Mouse (Mus musculus): ENCODE measurements around the gene Cd82. TPM values are rescaled to one million over a fixed set of nuclear protein-coding genes. Genes with fewer than 3 reads are reported as not detected.

Cd82 gene
- 10 to 100 TPM; 44.1 to 47.5 TPM for total RNA-seq (2021)
- long read RNA-seq, experiment 1, transcript Cd82-201 (10 exons, 1,824 nt) = major isoform, 17 of 20 reads
- long read RNA-seq, experiment 1, partial matches to known transcripts = 0 of 20 reads
- long read RNA-seq, experiment 1, other reads (novel, unspliced or antisense) = 2 of 20 reads
- long read RNA-seq, experiment 2, partial matches to known transcripts = 0 of 4 reads
- long read RNA-seq, experiment 2, other reads (novel, unspliced or antisense) = 0 of 4 reads

DNA sequence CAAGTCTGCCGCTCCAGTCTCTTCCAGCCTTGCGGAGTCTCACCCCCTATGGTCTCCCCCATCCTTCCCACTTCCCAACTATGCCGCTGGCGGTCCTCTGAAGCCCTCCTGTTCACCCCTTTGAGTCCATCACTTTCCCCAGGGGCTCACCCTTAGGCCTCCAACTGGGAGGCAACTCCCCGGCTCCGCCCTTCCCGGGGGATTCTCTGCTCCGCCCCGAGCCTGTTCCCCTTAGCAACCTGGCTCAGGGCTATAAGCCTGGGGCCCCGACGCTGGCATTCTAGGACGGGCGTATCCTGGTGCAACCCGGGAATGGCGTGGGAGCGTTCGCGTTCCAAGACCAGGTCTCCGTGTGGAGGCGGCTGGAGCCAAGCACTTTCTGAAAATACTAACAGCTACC is at the start of gene Cd82:
Gene Cd82, minus strand, starts transcription at position 381 of the 400 bp plus-strand sequence.
- DNase-seq = peak; percentile 92

DNA sequence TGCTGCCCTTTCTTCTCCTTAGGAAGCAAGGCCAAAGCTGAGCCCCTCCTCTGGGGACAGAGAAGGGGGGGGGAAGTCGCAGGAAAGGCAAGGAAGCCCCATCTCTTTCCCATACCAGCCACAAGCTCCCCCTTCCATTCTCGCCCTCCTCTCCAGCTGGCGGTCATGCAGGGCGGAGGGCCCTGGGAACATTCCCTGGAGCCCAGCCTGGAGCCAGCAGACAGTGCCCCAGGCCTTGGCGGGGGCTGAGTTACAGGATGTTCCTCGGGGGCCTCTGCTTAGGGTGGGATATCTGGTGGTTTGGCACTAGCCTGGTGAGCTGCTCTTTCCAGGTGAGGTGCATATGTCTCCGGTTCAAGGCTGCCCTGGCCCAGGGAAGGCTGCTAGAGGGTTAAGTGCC is 49.2 kb upstream of the Cd82 start:
- no peak for DNase-seq

DNA sequence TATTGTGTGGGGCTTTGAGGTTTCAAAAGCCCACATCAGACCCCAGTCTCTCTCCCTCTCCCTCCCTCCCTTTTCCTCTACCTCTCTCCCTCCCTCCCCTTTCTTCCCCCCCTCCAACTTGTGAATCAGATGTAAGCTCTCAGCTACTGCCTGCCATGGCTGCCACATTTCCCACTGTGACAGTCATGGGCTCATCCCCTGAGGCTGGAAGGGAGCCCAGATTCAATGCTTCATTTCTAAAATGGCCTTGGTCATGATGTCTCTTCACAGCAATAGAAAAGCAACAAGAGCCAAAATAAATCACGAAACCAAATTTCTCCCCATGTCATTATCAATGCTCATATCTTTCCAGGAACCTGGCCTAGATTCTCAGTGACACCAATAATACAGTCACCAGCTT is 47.9 kb upstream of the Cd82 start:
- peak; percentile 62 for DNase-seq

DNA sequence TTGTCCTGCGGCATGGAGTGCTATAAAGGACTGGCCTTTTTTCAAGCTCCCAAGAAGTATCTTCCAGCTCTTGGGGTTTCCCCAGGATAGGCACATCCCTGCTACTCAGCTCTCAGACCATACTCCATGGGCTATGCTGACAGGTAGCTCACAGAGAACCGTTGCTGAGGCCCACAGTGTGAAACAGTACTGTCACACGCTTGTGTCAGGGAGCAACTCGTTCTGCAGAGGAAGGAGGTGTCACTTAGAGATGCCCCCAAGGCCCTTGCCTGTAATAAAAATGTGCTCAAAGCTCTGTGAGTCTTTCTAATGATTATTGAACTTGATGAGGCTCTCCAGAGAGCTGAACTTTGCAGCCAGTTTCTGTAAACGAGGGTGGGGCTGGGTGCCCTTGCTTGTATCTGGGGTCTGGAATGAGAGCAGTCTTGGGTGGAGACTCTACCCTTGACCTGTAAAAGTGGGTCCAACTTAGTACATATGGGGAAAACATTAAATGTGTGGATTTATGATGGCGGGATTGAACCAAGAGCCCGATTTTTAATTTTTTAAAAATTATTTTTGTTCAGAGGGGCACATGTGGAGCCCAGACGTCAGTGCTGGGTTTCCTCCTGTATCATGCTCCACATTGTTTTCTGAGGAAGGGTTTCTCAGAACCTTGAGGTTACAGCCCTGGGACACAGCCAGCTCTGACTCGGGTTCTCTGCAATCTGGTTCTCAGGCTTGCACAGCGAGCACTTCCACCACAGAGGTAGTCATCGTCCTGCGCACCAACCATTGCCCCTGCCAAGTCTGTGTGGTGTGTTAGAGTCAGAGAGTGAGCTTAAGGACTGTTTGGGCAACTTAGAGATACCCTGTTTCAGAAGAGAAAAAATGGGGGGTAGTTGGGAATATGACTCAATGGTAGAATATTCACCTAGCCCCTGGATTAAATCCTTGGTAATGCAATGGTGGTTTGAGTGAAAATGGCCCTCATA is 47.1 kb upstream of the Cd82 start:
- DNase-seq = no peak

GRCm38 (mm10) chr2:93505091-93505490 is 42.2 kb upstream of the Cd82 start:
- DNase-seq = no peak

- DNase-seq = no peak
Measured at GRCm38 (mm10) chr2:93503353-93503752, 40.4 kb upstream of the Cd82 start.

DNA sequence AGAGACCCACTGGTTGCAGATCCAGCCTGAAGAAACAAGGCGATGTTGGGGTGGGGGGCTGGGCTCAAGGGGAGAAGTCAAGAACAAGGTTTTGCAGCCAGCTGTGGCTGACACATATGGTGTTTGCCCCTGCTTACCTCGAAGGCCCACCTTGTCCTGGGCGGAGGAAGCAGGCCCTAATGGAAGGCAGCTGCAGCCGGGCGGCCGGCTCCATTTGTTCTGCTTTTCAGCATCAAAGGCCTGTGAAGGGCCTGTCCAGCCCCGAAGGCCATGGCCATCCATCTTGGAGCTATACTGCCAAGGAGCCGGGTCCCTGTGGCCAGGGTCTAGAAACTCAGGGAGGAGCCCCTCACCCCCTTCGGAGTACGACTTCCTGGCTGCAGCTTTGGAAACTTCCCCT is 38.4 kb upstream of the Cd82 start:
- DNase-seq = no peak

DNA sequence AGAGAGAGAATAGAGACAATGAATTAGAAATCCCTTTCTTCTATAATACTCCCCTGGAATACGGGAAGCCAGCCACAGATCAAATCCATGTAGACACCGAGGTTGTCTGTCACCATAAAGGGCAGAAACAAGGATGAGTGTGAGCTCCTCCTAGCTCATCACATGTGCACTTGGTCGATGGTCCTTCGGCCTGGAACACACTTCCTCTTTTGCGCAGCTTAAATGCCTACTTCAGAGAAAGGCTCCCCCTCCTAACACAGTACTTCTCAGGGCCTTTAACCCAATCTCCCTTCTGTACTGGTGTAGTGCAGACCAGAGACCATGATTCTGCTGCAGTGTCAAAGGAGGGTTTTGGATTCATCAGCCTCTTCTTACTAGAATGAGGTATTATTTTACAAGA is 34.3 kb upstream of the Cd82 start:
- DNase-seq = no peak

DNA sequence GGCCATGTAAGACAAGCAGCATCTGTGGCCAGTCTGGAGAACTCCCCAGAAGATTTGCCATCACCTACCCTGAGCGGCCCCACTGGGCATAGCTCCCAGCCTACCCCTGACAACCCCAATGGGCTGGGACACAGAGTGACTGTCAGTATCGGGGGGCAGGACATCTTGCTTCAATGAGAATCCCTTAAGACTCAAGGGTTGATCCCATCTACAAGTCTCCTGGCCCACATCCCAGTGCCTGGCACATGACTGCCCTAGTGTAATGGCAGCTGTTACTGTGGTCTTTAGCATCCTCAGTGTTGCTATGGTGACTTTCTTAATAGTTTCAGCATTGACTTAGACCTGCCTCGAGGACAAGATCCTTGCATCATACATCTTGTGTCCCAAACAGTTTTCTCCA is 32.2 kb upstream of the Cd82 start:
- no peak for DNase-seq

DNA sequence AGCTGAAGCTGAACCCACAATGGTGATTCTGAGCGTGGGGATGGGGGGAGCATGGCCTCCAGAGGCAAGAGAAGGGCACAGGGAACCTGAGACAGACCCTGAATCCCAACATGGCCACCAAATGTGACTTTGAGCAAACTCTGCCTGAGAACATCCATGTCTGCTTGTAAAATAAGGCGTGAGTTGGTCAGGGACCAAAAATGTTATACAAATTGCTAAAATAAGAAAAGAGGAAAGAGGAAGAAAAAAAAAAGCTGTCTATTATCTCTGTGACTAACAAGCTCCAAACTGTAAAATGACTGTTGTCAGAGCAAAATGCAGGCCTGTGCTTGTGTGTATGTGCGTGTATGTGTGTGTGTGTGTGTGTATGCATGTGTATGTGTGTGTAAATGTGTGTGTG is 30.6 kb upstream of the Cd82 start:
- no peak for DNase-seq

- DNase-seq = no peak
Measured at GRCm38 (mm10) chr2:93490516-93490915, 27.6 kb upstream of the Cd82 start.

GRCm38 (mm10) chr2:93488911-93489587 is 26.1 kb upstream of the Cd82 start:
- DNase-seq = no peak

- DNase-seq = no peak
Measured at GRCm38 (mm10) chr2:93485459-93485858, 22.5 kb upstream of the Cd82 start.

DNA sequence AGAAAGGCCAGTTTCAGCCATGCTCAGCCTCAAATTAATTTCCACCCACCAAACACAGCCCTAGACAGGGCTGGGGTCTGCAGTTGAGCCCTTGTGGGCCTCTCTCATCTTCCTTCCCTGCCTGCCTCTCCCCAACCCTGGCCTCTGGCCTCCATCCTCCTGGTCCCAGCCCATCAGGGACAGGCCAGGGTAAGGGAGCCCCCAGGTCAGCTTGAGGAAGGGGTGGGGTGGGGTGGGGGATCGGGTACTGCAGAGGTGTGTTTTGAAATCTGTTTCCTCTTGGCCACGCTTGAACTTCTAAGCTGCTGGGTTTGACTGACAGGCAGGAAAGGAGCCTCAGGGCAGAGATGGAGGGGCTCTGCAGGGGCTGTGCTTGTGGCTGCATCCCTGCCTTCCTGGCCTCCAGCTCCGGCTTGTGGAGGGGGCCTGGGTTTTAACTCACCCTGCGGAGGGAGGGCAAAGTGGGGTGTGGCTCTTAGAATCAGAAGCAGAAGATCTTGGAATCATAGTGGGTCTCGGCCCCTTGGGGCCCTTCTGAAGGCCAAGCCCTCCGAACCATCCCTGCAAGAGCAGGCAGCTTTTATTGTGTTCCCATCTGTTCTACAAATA is 19.2 kb upstream of the Cd82 start:
- DNase-seq = no peak

DNA sequence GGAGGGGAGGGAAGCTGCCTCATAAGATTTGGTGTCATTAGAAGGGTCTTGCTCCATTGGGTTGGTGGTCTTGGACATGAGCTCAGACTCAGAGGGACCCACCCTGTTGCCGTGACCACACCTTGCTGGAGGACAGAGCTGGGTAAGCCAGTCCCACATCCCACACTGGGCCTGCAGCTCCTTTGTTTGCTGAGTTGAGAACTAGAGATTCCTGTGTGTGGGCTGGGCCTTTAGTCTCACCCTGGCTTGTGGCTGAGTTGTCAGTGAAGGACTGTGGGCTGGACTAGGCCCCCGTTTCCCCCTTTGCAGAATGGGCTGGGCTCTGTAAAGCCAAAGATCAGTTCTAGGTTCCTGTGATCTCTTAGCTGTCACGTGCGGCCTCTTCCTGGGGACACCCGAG is 15.8 kb upstream of the Cd82 start:
- no peak for DNase-seq

DNA sequence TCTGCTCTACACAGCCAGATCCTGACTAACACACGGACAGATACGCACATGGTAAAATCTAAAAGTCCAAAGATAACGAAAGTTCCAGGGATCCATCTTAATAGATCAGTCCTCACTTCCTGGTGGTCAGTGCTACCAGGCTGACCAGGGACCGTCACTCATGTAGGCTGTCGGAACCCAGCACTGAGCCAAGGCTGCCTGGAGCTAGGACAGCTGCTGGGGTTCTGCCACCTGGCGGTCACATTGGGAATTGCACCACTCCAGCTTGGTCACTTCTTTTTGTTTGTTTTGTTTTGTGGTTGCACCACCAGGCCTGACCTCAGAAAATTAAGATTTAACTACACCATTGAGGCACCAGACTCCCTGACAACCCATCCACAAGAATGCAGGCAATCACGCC is 14.6 kb upstream of the Cd82 start:
- peak; percentile 81 for DNase-seq

- no peak for DNase-seq
Measured at GRCm38 (mm10) chr2:93476487-93476886, 13.5 kb upstream of the Cd82 start.

DNA sequence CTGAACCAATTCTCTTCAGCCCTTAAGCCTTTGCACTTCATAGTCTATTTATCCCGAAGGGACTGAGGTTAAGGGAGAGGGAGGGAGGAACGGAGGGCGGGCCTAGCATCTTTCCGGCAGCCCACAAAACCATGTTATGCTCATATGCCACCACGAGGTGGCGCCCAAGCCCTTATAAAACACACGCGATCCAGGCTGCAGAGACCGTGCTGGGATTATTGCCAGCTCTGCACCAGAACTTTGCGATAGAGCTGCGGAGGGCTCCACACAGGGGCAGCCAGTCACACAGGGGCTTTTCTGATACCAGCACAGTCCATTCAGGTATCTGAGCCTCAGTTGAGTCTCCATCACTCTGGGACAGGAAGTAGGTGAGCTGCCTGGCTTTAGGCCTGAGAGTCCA is 12.1 kb upstream of the Cd82 start:
- DNase-seq = peak; percentile 91

- no peak for DNase-seq
Measured at GRCm38 (mm10) chr2:93473915-93474314, 11.0 kb upstream of the Cd82 start.

DNA sequence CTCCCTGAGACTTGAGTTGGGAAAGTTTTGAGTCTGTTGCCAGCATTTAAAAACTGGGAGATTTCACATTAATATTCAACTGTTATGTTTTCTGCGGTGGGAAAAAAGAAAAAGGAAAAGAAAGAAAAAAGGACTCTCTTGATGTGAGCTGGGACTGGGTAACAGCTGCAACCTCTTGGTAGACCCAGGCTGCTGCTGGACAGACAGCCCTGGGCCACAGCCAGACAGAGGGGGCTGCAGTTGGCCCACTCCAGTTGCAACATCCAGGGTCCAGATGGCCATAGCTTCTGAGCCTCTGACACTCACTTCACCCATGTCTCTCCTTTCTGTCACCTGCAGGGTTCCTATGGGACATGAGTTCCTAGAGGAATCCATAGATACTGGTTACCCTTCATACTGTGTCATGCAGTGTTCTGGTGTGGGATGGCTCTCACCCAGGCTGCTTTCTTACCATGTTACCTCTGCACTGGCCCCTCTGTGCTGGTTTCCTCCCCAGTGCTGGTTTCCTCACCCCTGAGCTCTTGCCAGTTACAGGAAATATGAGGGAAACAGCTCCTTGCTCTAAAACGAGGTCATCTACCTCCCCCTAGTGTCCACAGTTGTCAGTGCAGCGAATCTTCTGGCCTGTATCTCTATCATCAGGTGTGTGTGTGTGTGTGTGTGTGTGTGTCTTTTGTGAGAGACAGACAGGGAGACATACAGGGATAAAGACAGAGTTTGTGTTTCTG is 8.1 kb upstream of the Cd82 start:
- peak; percentile 85 for DNase-seq

DNA sequence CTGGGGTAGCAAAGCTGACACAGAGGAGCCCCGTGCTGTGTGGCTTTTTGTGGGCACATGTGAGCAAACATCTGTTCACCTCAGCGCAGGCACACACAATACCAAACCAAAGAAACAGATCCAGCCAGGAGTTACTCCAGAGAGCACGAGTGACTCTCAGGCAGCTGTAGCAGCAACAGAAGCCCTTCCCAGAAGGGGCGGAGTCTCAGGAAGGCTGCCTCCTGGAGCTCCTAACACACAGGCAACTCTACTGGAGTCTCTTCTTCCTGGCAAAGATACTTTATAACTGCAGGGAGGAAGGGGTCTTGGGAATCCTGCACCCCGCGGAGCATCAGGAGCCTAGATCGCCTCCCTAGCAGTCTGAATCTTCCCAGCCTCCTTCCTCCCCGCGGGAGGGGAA is 7.2 kb upstream of the Cd82 start:
- DNase-seq = peak; percentile 78

DNA sequence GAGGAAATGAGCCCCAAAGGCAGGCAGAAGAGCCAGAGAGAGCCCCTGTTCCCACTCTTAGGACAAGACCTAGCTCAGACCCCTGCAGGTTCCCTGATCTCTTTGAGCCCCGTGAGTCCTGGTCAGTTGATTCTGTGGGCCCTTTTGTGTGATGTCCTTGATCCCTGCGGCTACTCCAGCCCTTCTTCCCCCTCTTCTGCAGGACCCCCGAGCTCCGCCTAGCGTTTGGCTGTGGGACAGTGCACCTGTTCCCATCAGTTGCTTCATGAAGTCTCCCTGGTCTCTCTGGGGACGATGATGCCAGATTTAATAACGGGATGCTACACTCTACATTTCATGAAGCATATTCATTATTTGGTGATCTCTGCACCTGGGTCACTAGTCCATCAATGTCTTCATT is 6.2 kb upstream of the Cd82 start:
- no peak for DNase-seq

Data from adrenal gland, postnatal 10 days (tissue).